Mouse (Mus musculus): Measurements from ENCODE around the gene Evi2a. TPM values are rescaled to one million over a fixed set of nuclear protein-coding genes. Genes with fewer than 3 reads are reported as not detected.

Gene Evi2a
- total RNA-seq, 2 experiments from 2014 or later = 3.3 to 4.3 TPM

DNA sequence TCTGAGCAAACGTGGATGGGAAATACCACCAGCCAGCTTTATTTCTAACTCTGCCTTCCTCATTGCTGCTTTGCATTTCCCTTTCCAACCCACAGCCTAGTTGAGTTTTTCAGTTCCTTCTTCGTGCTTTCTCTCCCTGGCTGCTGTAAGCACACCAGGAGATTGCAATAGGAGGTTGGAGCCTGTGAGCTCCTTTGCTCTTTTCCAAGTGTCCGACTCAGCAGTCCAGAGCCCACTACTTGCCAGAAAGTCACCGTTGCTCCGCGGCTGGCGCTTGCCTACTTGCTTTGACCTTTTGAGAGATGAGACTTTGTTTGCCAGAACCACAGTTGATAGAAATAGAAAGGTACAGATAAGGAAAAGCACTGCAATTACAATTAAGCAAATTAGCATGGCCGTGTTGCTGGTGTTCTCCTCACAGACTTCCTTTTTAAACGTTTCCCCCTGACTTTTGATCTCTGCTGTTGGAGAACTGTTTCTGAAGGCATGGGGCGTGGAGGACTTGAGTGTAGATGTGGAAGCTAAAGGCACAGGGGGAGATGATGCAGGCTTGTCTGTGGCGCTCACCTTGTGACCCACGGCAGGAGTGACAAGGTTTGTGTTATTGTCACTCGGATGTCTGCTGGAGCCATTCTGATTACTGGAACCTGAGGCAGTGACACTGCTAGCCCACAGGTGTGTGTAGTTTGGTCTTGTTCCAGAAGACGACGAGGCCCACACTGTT lies 3.2 kb downstream of the Evi2a start:
- DNase-seq = peak; percentile 48
- intact Hi-C loops (cut with DNase I; ENCODE audit: low total_unique reads) = no loop called here

DNA sequence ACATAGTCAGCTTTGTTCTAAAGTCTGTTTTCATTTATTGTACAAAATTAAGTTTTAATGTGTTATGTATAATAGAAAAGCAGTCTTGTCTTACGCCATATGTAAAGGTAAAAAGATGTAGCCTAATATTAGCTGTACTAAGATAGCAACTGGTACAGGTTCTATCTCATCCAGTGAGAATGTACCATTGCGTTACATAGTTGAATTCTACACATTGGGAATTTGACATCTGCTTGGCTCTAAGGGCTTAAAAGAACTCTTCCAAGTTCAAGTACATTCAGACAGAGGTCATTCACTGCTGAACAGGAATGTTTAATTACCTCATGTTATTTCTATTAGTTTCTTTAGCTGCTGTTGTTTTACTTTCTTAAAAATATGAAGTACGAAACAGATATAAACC lies 3.9 kb downstream of the Evi2a start:
- no peak for DNase-seq
- intact Hi-C loops (cut with DNase I; ENCODE audit: low total_unique reads) = no loop called here

DNA sequence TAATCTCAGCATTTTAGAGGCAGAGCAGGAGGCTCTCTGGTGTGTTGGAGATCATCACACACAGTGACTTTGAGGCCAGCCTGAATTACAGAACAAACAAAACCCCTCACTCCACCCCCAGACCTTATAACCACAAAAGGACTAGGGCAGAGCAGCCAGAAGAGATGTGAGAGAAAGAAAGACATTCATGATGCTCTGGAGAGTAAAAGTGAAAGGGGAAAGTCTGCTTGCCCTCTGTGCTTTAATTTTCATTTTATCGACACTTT lies 6.2 kb downstream of the Evi2a start:
- intact Hi-C loops (cut with DNase I; ENCODE audit: low total_unique reads) = no loop called here
- DNase-seq = no peak

DNA sequence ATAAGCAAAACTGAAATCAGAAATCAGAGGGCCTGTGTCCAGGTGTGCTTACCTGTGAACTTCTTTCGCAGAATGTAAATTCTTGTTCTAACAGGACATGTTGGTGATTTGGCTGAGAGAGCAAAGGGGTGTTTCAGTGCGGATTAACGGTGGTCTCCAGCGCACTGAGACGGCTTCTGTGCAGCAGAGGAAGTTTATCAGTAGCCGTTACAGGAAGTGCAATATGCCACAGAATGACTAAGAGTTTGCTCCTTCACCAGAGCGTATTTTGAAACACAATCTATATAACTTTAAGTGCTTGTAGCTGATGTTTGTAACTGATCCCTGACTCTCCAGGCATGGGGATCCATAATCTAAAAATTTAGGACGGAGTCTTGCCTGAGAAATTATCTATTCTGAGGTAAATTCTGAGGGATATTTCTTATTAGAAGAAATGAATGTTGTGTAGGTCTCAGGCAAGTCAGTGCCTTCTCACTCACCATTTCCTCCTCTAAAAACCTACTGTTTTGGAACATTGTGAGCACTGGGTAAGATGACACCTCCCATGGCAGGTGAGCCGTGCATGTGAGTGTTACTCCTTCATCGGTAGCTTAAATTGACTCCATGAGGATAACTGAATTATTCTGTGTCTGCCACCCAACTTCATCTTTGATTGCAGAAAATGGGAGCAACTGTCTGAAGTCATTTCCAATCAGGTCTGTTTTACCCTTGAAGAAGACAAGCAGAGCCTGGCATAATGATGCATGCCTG lies 6.7 kb downstream of the Evi2a start, which contains the start of gene Evi2b:
Gene Evi2b (minus strand): TSS at position 203 of the 750 bp plus-strand sequence.
- no peak for DNase-seq
- intact Hi-C loops (cut with DNase I; ENCODE audit: low total_unique reads) = no loop called here

DNA sequence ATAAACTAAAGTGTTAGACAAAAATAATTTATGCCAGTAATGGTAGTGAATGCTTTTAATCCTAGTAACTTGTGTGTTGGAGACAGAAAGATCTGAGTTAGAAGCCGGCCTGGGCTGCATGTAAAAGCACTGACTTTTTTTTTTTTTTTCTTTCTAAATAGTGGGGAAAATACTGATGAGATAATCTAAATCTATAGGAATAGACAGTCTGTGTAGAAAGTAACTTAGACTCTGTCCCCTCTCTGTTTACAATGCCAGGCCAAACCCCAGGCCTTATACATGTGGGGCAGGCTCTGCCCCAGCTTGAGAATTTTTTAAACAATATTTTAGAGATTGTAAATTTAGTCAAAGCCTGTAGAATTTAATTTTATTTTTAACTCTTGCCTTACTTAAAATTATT lies 7.5 kb downstream of the Evi2a start:
- intact Hi-C loops (cut with DNase I; ENCODE audit: low total_unique reads) = no loop called here
- DNase-seq = no peak

DNA sequence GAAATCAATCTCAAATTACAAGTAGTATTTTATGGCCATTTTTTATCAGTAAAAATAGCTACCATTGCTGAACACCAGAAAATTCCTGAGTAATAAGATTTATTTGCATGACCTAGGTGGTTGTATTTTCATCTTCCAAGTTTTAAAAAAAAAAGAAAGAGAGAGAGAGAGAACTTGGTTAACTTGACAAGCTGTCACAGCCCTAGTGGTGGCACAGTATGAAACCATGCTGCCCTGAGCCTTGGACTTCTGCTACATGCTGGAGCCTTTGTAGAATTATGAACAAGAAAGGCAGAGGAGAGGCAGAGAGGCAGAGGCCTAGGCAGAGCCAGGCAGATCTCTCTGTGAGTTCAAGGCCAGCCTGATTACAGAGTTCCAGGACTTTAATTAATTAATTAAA lies 8.5 kb downstream of the Evi2a start:
- DNase-seq = no peak
- intact Hi-C loops (cut with DNase I; ENCODE audit: low total_unique reads) = no loop called here

DNA sequence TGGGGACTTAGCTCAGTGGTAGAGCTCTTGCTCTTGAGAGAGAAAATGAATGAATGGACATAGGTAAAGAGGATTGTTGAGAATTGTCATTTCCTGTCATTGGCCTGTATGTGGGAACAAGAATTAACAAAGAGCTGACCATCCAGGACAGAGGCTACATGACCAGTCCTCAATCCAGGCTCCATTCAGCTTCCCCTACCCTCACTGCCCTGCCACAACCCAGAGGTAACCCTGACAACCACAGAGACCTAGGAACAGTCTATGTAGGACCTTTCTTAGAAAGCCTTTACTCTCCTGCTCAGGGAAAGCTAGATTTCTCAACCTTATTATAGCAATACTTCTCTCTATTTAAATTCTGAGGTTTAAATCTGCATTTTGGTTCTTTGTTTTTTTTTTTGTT lies 9.6 kb downstream of the Evi2a start:
- DNase-seq = no peak
- intact Hi-C loops (cut with DNase I; ENCODE audit: low total_unique reads) = no loop called here

DNA sequence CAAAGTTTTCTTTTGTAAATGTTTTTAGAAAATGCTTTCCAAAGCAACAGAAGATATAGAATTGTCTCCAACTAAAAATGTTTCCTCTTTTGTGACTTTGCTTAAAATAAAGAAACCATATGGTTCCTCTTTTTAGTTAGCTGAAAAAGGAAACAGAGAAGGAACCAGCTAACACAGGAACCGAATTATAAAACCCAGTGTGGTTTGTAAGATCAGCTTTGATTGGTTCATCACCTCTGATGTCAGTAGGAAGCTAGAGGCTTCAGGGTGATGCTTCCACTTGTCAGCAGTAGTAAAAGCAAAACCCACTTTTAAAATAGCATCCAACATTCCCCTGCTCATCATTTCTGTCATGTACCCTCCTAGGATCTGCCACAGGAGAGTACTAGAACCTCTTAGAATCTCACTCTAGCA lies 10.5 kb downstream of the Evi2a start:
- no peak for DNase-seq
- intact Hi-C loops (cut with DNase I; ENCODE audit: low total_unique reads) = no loop called here

DNA sequence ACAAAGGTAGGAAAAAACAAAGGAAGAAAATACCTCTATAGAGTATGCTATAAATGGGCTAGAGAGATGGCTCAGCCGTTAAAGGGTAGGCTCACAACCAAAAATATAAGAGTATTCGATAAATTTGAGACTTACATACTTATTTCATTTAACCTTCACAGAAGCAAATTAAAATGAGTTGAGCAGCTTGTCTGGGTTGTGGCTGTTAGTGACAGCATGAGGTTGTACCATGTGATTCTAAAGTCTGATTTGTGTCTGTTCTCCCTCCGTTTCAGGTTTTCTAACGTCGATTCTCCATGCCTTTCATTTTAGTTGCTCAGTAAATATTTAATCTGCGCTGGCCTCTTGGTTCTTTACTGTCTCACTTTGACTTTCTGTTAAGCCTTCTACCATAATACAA lies 11.1 kb downstream of the Evi2a start:
- DNase-seq = no peak
- intact Hi-C loops (cut with DNase I; ENCODE audit: low total_unique reads) = no loop called here

DNA sequence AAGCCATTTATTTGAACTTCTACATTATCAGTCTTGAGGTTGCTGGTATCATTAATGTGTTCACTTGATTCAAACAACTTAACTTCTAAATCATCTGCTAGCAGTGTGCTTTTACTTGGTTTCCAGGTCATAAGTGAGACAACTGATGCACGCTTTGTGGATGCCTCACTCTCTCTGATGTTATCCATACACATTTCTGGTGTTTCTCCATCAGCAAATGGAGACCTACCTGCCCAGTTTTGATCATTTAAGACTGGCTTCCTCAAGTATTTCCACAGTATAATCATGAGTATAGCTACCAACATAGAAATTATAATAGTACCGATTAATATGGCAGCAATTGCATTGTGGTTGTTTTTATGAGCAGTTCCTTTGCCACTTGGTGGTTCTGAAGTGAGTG lies 14.6 kb downstream of the Evi2a start:
- no peak for DNase-seq
- intact Hi-C loops (cut with DNase I; ENCODE audit: low total_unique reads) = no loop called here

DNA sequence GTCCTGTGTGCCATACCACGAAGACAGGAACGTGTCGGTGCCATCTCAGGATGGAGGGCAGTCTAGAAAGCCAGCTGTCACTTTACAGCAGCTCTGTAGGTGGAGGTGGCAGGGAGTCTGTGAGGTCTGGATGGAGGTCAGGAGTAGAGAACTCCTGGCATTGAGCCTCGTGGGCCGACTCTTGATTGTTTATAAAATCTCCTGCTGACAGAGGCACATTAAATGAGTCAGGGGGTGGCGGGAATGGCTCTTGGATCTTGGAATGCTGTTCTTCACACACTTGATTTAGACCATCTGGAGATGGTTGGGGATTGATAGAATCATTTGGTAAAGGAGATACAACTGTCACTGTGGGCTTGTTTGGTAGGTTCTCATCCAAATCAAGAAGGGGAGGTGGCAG lies 15.1 kb downstream of the Evi2a start:
- intact Hi-C loops (cut with DNase I; ENCODE audit: low total_unique reads) = no loop called here
- DNase-seq = no peak

DNA sequence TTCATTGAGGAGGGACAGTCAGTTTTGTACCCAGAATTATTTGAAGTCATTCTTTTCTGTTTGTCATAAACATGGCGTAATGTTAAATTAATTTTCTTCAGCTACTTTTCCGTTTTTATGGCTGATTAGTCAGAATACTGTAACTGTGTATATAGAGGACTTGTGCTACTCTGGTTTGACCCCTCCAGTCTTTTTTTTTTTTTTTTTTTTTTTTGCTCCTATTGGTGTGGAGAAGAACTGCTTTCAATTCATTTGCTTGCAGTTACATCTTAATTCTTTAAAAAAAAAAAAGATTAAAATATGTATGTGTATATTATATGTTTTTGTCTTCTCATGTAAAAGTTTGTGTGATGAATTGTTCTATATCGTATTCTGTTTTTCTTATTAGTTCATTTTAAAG lies 18.4 kb downstream of the Evi2a start:
- no peak for DNase-seq
- intact Hi-C loops (cut with DNase I; ENCODE audit: low total_unique reads) = no loop called here

DNA sequence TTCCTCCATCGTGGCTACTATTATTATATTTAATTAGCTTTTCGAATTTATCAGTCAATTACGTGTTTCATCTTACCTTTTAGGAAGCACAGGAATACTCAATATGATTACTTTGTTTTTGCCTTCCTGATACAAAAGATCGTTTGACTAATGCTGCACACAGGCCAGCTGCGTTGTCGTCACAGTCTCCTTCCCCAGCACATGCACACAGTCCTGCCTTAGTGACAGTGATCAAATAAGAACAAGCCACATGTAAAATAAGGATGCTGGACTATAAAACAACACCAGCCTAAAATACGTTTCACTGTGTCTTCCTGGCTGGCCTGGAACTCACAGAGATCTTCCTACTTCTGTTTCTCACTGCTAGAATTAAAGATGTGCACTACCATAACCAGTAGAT lies 25.9 kb downstream of the Evi2a start:
- no peak for DNase-seq
- intact Hi-C loops (cut with DNase I; ENCODE audit: low total_unique reads) = no loop called here

DNA sequence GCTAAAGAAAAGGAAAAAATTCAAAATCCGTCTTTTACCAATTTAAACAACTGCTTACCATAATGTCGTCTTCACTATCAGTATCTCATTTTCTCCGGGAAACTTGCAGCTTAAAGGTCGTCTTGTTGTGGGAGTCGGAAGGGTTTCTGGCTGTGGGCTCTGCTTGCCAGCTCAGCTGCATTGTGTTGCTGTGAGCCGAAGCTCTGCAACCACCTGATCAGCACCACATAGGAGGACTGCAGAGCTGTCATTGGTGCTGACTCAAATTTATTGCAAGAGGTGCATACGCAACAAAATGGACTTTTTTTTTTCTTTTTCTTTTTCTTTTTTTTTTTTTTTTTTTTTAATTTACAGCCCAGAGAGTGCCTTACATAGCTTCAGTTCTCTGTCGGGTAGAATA lies 26.6 kb downstream of the Evi2a start, which contains the start of gene Omg:
Gene Omg (minus strand): TSS at position 240 of the 400 bp plus-strand sequence.
- intact Hi-C loops (cut with DNase I; ENCODE audit: low total_unique reads) = no loop called here
- no peak for DNase-seq

DNA sequence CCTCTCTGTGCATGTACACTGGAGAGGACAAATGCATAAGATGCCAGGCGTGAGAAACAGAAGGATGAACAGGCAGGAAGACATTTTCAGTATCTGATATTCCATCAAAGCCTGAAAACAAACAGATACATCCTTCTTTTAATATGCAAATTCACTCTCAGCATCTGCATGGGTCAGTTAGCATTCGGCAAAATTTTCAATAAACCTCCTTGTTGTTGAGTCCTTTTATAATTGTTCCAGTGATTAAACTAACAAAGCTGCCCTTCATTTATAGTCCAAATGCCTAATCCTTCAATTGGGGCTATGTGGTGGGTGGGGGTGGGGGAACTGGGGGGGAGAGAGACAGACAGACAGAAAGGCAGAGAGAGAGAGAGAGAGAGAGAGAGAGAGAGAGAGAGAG lies 27.5 kb downstream of the Evi2a start:
- intact Hi-C loops (cut with DNase I; ENCODE audit: low total_unique reads) = no loop called here
- no peak for DNase-seq

DNA sequence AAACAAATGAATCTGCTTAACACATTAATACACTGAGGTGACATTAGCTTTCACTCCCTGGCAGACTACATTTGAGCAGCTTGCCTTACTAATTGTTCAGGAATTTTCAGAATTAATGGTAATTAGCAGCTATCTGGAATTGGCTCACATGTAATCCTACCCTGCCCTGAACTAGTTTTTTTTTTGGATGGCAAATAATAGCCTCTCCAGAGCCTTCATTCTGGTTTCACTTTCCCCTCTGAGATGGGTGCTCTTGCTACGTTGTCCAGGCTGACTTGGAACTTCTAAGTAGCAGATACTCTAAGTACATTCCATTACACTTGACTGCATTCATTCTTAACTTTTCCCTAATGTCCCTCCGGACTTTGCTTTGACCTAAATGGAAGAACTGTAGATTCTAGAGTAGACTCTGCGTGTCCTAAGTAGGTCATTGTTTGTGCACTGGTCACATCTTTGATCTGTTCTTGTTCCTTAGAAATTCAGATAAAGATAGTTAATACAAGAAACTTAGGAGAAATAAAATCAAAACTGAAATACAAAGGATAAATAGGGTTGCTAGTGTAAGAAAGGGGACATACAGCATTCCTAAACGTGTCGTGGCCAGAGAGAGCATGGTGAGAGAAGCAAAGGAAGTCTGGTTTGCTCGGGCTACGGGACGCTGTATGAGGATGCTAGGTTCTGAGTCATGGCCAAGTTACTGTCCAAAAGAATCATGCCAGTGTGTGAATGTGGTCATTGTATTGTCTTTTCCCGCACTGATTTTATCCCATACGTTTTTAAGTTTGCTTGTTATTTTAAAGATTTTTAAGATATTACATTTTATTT lies 35.2 kb downstream of the Evi2a start:
- no peak for DNase-seq
- intact Hi-C loops (cut with DNase I; ENCODE audit: low total_unique reads) = no loop called here

DNA sequence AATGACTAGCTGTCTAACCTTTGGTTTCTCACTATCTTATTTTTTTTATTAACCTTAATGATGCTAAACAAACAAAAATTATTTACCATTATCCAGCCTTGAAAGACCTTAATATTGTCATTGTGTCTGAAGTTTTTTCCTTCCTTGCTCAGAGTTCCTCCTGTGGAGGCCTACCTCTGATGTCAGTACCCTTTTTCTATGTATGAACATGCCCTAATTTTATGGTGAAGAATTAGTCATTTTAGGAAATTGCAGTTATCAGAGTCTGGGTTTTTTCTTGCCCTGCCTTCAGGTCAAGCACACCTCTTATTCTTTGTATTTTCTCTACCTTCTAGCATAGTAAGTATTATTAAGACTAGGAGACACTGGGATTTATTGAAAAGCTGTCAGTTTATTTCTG lies 45.7 kb downstream of the Evi2a start:
- intact Hi-C loops (cut with DNase I; ENCODE audit: low total_unique reads) = no loop called here
- no peak for DNase-seq

DNA sequence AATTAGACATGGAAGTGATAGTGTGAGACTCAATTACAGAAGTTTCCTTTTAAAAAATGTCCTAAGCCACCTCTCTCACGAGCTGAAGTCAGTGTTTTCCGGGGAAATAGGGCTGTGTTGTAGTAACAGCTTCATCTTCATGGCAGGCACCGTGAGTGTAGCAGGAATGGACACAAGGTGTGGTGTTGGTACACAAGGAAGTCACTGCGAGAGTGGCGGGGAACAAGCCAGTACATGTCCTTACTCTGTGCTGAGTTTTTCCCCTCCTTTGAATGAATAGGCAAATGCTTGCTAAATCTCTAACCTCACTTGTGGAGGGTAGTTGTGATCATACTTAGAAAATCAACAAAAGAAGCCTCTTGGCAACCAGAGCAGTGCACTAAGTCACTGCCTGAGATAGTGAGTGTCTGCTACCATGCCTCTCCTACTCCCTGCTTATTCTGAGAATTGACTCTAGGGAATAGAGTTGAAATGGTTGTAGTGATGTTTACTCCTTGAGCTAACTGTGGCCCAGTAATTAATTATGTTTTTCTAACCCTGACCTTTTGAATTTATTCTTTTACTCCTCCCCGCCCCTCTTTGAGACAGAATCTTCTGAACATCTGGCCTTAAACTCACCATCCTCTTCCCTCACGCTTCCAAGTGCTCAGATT lies 46.4 kb downstream of the Evi2a start:
- intact Hi-C loops (cut with DNase I; ENCODE audit: low total_unique reads) = no loop called here

DNA sequence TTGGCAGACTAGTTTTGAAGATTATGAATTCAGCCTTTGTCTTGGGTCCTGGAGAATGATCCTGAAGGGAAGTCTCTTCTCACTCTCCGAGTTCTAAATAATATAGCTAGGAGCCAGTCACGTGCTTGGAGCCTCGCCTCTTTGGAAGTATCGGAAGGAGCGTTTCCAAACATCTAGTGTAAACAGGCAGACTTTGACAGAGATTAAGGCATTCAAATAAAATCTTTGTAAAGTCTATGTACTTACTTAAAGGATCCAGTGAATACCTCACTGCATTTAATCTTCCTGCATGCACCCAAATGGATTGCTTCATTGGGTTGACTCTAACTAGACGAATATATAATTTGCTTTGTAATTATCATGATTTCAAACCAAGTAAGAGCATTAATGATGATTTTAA lies 47.0 kb downstream of the Evi2a start:
- intact Hi-C loops (cut with DNase I; ENCODE audit: low total_unique reads) = no loop called here
- no peak for DNase-seq

More for the DNA sequence above, 46.4 kb downstream of the Evi2a start:
- DNase-seq = no peak
